Mouse (Mus musculus): ENCODE results near the gene Cdh23.
A peak's percentile ranks its signal among the peaks of the same experiment; 100 is the strongest.

Cdh23 gene

GRCm38 (mm10) chr10:60357441-60357840 is 338.8 kb downstream of the Cdh23 start:
- DNase-seq, result no peak

GRCm38 (mm10) chr10:60354881-60355677 is 341.2 kb downstream of the Cdh23 start:
- DNase-seq, result no peak

DNA sequence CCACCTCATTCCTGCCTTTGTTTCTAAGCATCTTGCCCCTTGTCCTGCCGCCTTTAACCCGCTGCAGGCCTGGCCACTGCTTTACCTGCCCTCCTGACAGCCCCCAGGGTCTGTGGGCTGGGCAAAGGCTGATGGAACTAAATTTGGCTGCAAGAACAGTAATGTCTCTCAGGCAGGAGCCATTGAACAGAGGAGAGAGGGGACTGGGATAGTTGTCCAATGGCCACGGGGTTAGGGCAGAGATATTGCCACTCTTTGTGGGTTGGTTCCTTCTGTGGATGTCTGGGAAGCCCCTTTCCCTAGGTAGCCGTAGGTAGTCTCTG is 342.3 kb downstream of the Cdh23 start:
- no peak for DNase-seq

GRCm38 (mm10) chr10:60353241-60354002 is 342.9 kb downstream of the Cdh23 start:
- DNase-seq, result no peak

DNA sequence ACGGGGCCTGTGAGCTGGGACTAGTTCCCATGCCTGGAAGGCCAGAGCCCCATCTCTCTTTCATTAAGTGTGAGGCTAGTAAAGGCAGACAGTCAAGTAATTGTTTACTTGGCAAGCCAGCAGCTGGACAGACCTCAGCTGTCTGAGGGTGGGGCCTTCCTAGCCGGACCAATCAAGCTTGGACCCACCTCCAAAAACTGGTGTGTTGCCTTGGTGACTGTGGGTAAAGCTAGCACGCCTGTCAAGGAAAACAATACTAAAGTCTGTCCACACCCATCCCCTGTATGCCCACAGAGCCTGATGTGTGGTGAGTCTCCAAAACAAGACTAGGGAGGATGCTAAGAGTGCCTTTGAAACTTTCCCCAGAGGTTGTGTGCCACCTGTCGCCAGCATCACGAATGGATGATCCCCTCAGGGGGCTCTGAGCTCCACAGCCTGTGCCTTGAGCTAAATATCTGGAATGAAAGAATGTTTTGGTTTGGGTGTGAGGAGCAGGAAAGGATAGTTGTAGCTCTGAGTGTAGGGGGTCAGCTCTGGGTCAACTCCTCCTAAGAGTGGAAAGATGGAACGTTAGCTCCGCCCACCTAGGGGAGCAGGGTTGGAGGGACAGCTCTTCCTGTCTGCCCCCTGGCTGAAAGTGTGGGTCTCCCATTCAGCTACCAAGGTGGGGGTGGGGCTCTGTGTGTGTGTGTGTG is 344.4 kb downstream of the Cdh23 start:
- DNase-seq, result no peak

- no peak for DNase-seq
Measured at GRCm38 (mm10) chr10:60351248-60351647, 345.0 kb downstream of the Cdh23 start.

DNA sequence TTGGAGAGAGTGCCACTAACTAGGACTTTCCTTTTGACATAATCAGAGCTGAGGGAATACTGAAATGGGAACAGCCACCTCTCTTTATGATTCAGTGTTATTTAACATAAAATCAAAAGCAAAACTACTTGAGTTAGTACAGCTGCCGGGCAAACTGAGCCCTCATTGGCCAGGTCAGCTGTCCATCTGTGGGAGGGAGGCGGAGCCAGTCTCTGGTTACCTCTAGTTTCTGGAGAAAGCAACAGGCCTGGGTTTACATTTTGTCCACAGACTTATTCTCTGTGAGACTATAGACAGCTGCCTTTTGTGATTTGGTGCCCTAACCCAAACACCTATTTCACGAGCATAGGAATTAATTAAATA is 345.5 kb downstream of the Cdh23 start:
- DNase-seq, result peak; percentile 78

DNA sequence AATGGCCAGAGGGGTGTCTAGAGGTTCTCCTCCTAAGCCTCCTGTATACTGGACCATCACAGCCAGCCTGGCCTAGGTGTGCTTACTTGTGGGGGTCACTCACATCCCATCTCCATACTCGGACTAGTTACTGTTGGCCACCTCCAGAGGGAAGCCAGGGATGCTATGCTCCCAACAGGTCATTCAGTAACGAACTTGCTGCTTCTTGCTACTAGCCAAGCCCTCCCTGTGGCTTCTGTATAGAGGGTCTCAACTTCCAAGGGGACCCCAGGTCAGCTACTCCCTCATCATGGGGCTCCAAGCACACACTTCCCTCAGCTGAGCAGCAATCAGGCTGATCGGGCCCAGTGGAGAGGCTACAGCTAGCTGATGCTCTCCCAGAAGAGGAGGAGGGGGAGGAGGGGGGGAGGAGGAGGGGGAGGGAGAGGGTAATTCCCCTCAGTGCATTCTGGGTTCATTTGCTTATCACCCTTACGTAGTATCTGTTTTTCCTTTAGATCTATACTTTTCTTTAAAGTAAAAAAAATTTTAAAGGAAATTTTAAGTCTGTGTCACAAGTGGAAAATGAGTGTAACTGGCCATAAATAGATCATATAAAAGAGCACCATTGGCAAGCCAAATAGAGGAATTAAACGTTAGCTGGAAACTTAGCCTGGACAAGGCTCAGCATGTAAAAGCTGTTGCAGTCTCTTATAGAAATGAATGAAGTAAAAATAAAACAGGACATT is 346.0 kb downstream of the Cdh23 start:
- DNase-seq, result no peak

GRCm38 (mm10) chr10:60349644-60350043 is 346.6 kb downstream of the Cdh23 start:
- DNase-seq, result no peak

DNA sequence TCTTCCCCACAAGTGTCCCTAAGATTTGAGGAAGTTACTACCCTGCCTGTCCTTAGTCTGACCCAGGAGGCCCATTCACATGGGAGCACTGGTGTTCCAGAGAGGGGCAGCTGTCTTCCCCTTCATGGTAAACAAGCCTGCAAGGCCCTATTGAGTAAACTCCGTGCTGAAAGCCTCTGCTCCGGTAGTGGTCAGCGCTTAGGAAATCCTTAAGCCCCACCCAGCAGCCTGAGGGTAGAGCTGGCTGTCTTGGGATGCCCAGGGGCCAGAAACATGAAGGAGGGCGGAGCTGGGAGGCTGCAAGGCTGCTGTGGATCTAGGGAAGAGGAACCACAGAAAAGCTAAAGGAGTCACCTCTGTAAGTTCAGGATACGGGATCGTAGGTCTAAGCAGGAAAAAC is 347.2 kb downstream of the Cdh23 start:
- no peak for DNase-seq

- no peak for DNase-seq
Measured at GRCm38 (mm10) chr10:60347768-60348610, 348.3 kb downstream of the Cdh23 start.

GRCm38 (mm10) chr10:60346701-60347405 is 349.4 kb downstream of the Cdh23 start, which contains the start of gene Vsir:
TSS of gene Vsir (plus strand) at chr10:60346851.
- peak; percentile 56 for DNase-seq

- DNase-seq, result no peak
Measured at GRCm38 (mm10) chr10:60346056-60346455, 350.2 kb downstream of the Cdh23 start.

GRCm38 (mm10) chr10:60344111-60344510 is 352.2 kb downstream of the Cdh23 start:
- DNase-seq, result no peak

DNA sequence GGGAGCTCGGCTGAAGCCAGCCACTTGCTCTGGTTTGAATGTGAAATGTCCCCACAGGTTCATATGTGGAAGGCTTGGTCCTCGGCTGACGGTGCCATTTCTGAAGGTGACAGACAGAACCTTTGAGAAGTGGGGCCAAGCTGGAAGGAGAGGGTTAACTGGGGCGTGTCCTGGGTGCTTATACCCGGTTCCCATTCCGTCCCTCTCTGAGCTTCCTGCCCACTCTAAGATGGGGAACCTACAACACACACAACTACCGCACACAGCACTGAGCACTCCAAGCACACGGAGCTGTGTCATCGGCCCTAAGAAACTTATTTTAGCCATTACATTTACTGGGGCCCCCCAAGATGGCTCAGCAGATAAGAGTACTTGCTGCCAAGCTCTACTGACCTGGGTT is 354.8 kb downstream of the Cdh23 start:
- DNase-seq, result no peak

- DNase-seq, result no peak
Measured at GRCm38 (mm10) chr10:60335021-60335420, 361.3 kb downstream of the Cdh23 start.

GRCm38 (mm10) chr10:60334583-60334982 is 361.7 kb downstream of the Cdh23 start:
- DNase-seq, result no peak

- peak; percentile 19 for DNase-seq
Measured at GRCm38 (mm10) chr10:60328963-60329650, 367.2 kb downstream of the Cdh23 start.

- no peak for DNase-seq
Measured at GRCm38 (mm10) chr10:60316166-60316565, 380.1 kb downstream of the Cdh23 start.

GRCm38 (mm10) chr10:60313606-60314005 is 382.7 kb downstream of the Cdh23 start:
- no peak for DNase-seq

DNA sequence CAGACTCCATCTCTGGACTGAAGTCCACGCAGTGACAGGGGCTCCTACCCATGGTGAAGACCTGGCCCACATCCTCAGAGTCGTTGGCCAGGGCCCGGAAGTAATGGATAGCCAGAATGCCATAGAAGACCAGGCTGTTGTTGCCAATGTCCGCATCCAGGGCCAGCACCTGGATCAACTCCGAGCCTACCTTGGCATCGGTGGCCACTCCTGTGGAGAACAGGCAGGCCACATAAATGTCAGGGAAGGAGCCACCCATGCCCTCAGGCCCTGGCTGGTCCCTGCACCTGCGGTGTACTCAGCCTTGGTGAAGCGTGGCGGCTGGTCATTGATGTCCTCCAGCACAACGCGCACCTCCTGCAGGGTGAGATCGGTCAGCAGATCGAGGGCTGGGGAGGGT is 385.7 kb downstream of the Cdh23 start:
- DNase-seq, result no peak

All from right cerebral cortex, postnatal 4 days (tissue).